Mouse (Mus musculus) ES-E14 (cell line): Measurements from ENCODE around the gene Gdf2. TPM values are rescaled to one million over a fixed set of nuclear protein-coding genes. Genes with fewer than 3 reads are reported as not detected.

Source experiments
- DNase-seq: peaks from one replicate; pipeline ENCODE4 v3.0.0-alpha.2; 2013; ENCODE audit warnings: low read depth, low spot score
- H3K27ac ChIP-seq: 2 replicates; pipeline ENCODE4 v1.5.1; 2012; ENCODE audit warnings: low read depth, mild to moderate bottlenecking, low read length, moderate library complexity, mixed read lengths; ENCODE audit not compliant: poor library complexity, insufficient read depth, severe bottlenecking
- H3K36me3 ChIP-seq: 2 replicates; pipeline ENCODE4 v1.6.1; 2012; ENCODE audit warnings: mild to moderate bottlenecking, low read length, moderate library complexity, mixed read lengths; ENCODE audit not compliant: control insufficient read depth, poor library complexity, insufficient read depth, severe bottlenecking
- H3K4me1 ChIP-seq, 2 experiments: fragments of 150-350 bp in 1 of 2; sonication (generic) in 1 of 2; 2 replicates each; pipeline ENCODE4 v1.6.1; 2012; ENCODE audit warnings: low read length in 2 of 2, mild to moderate bottlenecking in 1 of 2, mixed read lengths in 1 of 2; ENCODE audit not compliant: control insufficient read depth in 2 of 2, insufficient read depth in 2 of 2, poor library complexity in 1 of 2
- H3K4me3 ChIP-seq, 2 experiments: fragments of 150-350 bp in 1 of 2; sonication (generic) in 1 of 2; 2 replicates each; pipeline ENCODE4 v1.5.1; 2012; ENCODE audit warnings: low read length in 2 of 2, low read depth in 1 of 2, mild to moderate bottlenecking in 1 of 2, mixed read lengths in 1 of 2; ENCODE audit not compliant: insufficient read depth in 1 of 2, poor library complexity in 1 of 2, severe bottlenecking in 1 of 2
- H3K9ac ChIP-seq: 2 replicates; pipeline ENCODE4 v1.6.1; 2012; ENCODE audit warnings: low read depth, mild to moderate bottlenecking, low read length, mixed read lengths; ENCODE audit not compliant: poor library complexity, insufficient read depth, severe bottlenecking
- H3K9me3 ChIP-seq: fragments of 150-350 bp; sonication (generic); 2 replicates; pipeline ENCODE4 v1.6.1; 2012; ENCODE audit warnings: low read depth, mild to moderate bottlenecking, low read length; ENCODE audit not compliant: control insufficient read depth, insufficient read depth
- CHD2 ChIP-seq: IDR thresholded peaks from 2 replicates; pipeline ENCODE4 v1.6.1; 2014; ENCODE audit warnings: mild to moderate bottlenecking, low read depth, low read length, inconsistent platforms
- HCFC1 ChIP-seq: IDR thresholded peaks from 2 replicates; pipeline ENCODE4 v1.6.1; 2012; ENCODE audit warnings: low read length, inconsistent platforms, borderline replicate concordance; ENCODE audit not compliant: insufficient read depth
- MAFK ChIP-seq: IDR thresholded peaks from 2 replicates; pipeline ENCODE4 v1.6.1; 2014; ENCODE audit warnings: mild to moderate bottlenecking, low read depth, low read length, inconsistent platforms; ENCODE audit not compliant: insufficient read depth
- ZC3H11A ChIP-seq: IDR thresholded peaks from 2 replicates; pipeline ENCODE4 v1.6.1; 2012; ENCODE audit warnings: low read depth, mild to moderate bottlenecking, inconsistent platforms, low read length, borderline replicate concordance
- ZNF384 ChIP-seq: IDR thresholded peaks from 2 replicates; pipeline ENCODE4 v1.6.1; 2012; ENCODE audit warnings: low read depth, low read length, inconsistent platforms
- in situ Hi-C, 2 experiments: fragments of 600-800 bp; cut with MboI; formaldehyde crosslinking; loops; one replicate each; pipeline ENCODE4 v1.15.1; 2025; ENCODE audit warnings: low sequenced_read_pairs in 2 of 2, inconsistent platforms in 1 of 2; ENCODE audit not compliant: unreplicated experiment in 2 of 2
- total RNA-seq: library from RNA; depleted of rRNA; stranded (reverse); fragments of 300-350 nt; gene quantifications from 2 replicates; pipeline ENCODE4 v1.2.3, GENCODE M21; 2012

Gdf2 gene
- total RNA-seq, 1 experiment, result not detected

DNA sequence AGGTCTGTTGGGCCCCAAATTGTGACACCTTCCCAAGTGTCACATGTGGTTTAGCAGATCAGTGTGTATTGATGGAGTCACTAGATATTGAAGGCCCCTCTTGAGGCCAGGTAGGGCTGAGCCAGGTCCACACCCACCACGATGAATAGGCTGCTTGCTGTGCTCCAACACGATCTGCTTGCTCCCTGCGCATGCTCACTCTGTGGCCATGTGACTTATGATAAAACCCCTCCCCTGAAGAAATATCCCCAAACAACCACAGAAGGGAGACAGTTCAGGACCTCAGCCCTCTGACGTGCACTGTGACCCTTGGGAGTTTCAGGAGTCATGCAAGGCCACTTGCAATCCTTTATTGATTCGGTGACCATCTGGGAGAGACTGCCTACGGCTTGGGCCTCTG is 5.3 kb downstream of the Gdf2 start:
- in situ Hi-C loops, result loop anchor here in 1 of 2 experiments (25.0 kb wide), 1 partner anchor 259 kb away; no protein-coding TSS in a partner anchor
- Histone ChIP-seq H3K36me3 (no peaks in the 10 kb centered on the region), H3K4me3 (no peak overlapping the region), H3K4me1 (no peaks in the 10 kb centered on the region), H3K27ac (no peak overlapping the region), H3K9me3 (no peaks in the 10 kb centered on the region), H3K9ac (no peak overlapping the region)
- DNase-seq, result no peak
- TF ChIP-seq MAFK (no peak), CHD2 (no peak), HCFC1 (no peak), ZC3H11A (no peak), ZNF384 (no peak)

DNA sequence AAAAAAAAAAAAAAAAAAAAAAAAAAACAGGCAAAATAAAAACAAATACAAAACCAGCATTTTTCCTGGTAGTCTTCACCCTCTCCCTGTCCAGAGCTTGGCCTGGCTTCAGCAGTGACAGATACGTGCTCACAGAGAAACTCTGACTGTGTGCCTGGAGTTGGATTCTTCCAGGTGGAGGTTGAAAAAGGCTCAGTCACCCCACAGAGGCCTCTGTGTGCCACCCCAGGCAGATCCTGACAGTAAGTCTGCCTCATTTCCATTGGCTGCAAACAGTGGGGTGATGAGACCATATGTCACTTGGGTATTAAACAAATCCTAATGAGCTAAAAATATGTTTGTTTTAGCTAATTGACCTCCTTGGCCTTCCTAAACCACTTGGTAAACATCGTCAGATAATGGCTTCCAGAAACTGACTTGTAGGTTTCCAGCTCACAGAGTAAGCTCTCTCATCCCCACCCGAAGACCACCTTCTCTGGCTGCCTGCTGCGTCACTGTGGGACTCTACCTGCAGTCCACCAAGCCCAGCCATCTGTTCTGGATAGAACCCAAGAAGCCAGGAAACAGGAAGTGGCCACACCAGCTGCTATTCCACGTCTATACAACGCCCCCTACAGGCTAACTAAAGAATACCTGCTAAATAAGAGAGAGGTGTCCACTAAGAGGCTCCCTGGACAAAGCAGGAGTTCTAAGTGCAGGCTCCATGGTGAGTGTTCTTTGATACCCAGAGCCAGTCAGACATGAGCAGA is 11.6 kb downstream of the Gdf2 start:
- no peaks in the 10 kb centered on the region for H3K36me3 ChIP-seq
- H3K4me3 ChIP-seq, result no peak overlapping the region
- no peak for TF ChIP-seq ZC3H11A
- TF ChIP-seq MAFK, result no peak
- no peak for TF ChIP-seq HCFC1
- no peak for TF ChIP-seq ZNF384
- no peak for TF ChIP-seq CHD2
- no peak overlapping the region for H3K27ac ChIP-seq
- DNase-seq, result no peak
- H3K9me3 ChIP-seq, result no peaks in the 10 kb centered on the region
- H3K9ac ChIP-seq, result no peak overlapping the region
- in situ Hi-C loops, result no loop called here
- H3K4me1 ChIP-seq, result no peaks in the 10 kb centered on the region

DNA sequence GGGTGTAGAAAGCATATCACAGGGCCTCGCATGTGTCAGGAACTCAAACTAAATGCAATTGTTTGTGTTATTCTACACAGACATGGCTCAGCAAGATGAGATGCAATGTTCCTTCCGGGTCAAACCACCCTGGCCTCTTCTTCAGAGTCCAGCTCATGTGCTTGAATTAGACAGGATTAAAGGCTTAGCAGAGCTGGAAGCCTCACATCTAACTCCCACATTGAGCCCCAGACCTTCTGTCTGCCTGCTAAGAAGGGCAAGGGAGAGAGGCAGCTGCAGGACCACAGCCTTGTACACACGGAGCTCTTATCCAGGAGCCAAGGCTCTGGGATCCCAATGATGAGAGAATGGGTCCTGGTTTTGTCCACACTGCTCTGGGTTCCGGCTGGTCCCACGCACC is 12.9 kb downstream of the Gdf2 start, which contains the start of gene Rbp3:
Rbp3 (plus strand) TSS at position 243 of the 400 bp plus-strand sequence.
- no peak within 1 kb of the TSS for H3K27ac ChIP-seq
- DNase-seq, result no peak
- H3K9me3 ChIP-seq, result no peaks in the 10 kb centered on the region
- no peaks in the 10 kb centered on the region for H3K36me3 ChIP-seq
- H3K9ac ChIP-seq, result no peak within 1 kb of the TSS
- H3K4me1 ChIP-seq, result no peaks in the 10 kb centered on the region
- no peak within 1 kb of the TSS for H3K4me3 ChIP-seq
- in situ Hi-C loops, result no loop called here
- no peak for TF ChIP-seq CHD2
- no peak for TF ChIP-seq HCFC1
- TF ChIP-seq MAFK, result no peak
- TF ChIP-seq ZC3H11A, result no peak
- no peak for TF ChIP-seq ZNF384

GRCm38 (mm10) chr14:33956055-33956454 is 15.2 kb downstream of the Gdf2 start:
- no peak overlapping the region for H3K9ac ChIP-seq
- peak; percentile 66 for DNase-seq
- no peaks in the 10 kb centered on the region for H3K4me1 ChIP-seq
- H3K4me3 ChIP-seq, result peak overlapping the region; percentile 57 to 66; a peak in 3 of 4 replicates
- in situ Hi-C loops, result no loop called here
- TF ChIP-seq HCFC1 (no peak), ZNF384 (no peak), ZC3H11A (no peak), CHD2 (no peak), MAFK (no peak)
- H3K9me3 ChIP-seq, result no peaks in the 10 kb centered on the region
- no peaks in the 10 kb centered on the region for H3K36me3 ChIP-seq
- H3K27ac ChIP-seq, result no peak overlapping the region

DNA sequence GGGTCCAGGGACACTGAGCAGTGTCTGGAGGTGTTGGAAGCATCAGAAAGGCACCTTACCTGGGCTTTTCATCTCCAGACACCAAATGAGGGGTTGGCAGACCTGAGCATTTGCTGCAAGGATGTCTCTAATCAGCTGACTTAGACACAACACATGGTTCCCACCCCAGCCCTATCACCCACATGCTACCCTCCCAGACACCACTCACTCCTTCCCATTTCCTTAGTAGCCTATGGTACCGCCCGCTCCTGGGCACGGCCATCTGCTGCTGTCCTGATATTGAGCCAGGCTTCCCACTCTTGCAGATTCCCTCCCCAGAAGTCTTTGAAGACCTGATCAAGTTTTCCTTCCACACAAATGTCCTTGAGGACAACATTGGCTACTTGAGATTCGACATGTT is 17.3 kb downstream of the Gdf2 start:
- in situ Hi-C loops, result no loop called here
- no peak for DNase-seq
- no peak for TF ChIP-seq MAFK
- TF ChIP-seq CHD2, result no peak
- TF ChIP-seq ZC3H11A, result no peak
- TF ChIP-seq HCFC1, result no peak
- no peak for TF ChIP-seq ZNF384
- H3K4me1 ChIP-seq, result no peaks in the 10 kb centered on the region
- no peak overlapping the region for H3K27ac ChIP-seq
- H3K9me3 ChIP-seq, result no peaks in the 10 kb centered on the region
- H3K4me3 ChIP-seq, result no peak overlapping the region
- H3K36me3 ChIP-seq, result no peaks in the 10 kb centered on the region
- H3K9ac ChIP-seq, result no peak overlapping the region
